Mouse (Mus musculus): Measurements from ENCODE around the gene Mtus2. TPM values are rescaled to one million over a fixed set of nuclear protein-coding genes. Genes with fewer than 3 reads are reported as not detected.
A peak's percentile ranks its signal among the peaks of the same experiment; 100 is the strongest.
"Not testable (repeated sequence)": the region's sequence is repeated elsewhere in the genome, so short reads cannot be mapped to it uniquely, and the experiment has no call there.

The Mtus2 gene
- polyA plus RNA-seq, 1 experiment from 2014 or later = 4.1 TPM

GRCm38 (mm10) chr5:148160529-148161154 is 203.5 kb downstream of the Mtus2 start:
- no peak overlapping the region for H3K9ac ChIP-seq (ENCODE audit: low read depth, low read length)
- H3K27me3 ChIP-seq (ENCODE audit: insufficient read depth, low read length) = no peaks in the 10 kb centered on the region
- H3K36me3 ChIP-seq (ENCODE audit: insufficient read depth, low read length) = no peaks in the 10 kb centered on the region
- DNase-seq (ENCODE audit: low spot score) (no peak), ATAC-seq (replicated peaks; ENCODE audit: low FRiP score, low read depth) (no peak)
- H3K4me3 ChIP-seq (replicated peaks; ENCODE audit: low read depth, low read length) = no peak overlapping the region
- H3K4me1 ChIP-seq (replicated peaks; ENCODE audit: insufficient read depth, low read length) = no peaks in the 10 kb centered on the region
- 57% methylated on average over 17 of the region's 17 CpGs for WGBS
- no peak overlapping the region for H3K27ac ChIP-seq
- no peak overlapping the region for H3K4me2 ChIP-seq (ENCODE audit: low read length)
- TF ChIP-seq CTCF (IDR thresholded peaks at IDR 0.05; ENCODE audit: low read depth) = no peak
- no peaks in the 10 kb centered on the region for H3K9me3 ChIP-seq (replicated peaks; ENCODE audit: low read length)

DNA sequence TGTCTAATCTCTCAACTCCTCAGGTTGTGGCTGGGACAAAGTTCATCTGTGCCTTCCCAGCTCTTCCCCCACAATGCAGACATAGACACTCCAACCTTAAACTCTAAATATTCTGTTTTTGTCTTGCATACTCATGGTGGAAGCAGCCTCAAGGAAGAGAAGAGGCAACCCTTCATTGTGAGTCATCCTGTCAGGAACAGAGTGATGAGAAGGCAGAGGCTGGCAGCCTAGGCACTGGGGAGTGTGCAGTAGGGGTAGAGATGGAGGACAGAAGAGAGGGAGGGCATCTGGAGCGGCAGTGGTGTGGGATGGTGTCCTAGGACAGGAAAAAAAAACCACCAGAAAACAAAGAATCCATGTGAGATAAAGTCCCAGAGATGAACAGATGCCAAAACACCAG is 208.0 kb downstream of the Mtus2 start:
- no peaks in the 10 kb centered on the region for H3K27me3 ChIP-seq (ENCODE audit: insufficient read depth, low read length)
- H3K4me1 ChIP-seq (replicated peaks; ENCODE audit: insufficient read depth, low read length) = no peaks in the 10 kb centered on the region
- DNase-seq (ENCODE audit: low spot score) (no peak), ATAC-seq (replicated peaks; ENCODE audit: low FRiP score, low read depth) (no peak)
- H3K9ac ChIP-seq (ENCODE audit: low read depth, low read length) = no peak overlapping the region
- H3K36me3 ChIP-seq (ENCODE audit: insufficient read depth, low read length) = no peaks in the 10 kb centered on the region
- no peak overlapping the region for H3K4me2 ChIP-seq (ENCODE audit: low read length)
- H3K27ac ChIP-seq = no peak overlapping the region
- H3K9me3 ChIP-seq (replicated peaks; ENCODE audit: low read length) = no peaks in the 10 kb centered on the region
- TF ChIP-seq CTCF (IDR thresholded peaks at IDR 0.05; ENCODE audit: low read depth) = no peak
- no peak overlapping the region for H3K4me3 ChIP-seq (replicated peaks; ENCODE audit: low read depth, low read length)
- WGBS = 72% methylated on average over 1 of the region's 1 CpGs

DNA sequence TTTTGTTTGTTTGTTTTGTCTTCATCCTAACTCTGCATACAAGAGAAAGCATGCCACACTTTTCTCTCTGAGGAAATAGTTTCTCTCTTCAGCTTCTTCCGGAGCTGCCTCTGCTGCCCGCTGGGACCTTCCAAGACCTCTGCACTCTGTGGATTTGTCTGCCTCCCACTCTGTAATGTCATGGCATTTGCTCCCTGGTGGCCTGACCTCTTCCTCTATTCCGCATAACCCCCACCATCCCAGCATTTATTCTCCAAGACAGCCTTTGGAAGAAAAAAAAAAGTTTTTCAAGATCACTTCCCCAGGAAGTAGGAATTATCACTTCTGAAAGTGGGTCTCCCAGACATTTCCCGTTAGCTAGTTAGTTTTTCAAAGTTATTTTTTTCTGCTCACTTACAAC is 218.0 kb downstream of the Mtus2 start:
- Histone ChIP-seq H3K9me3 (replicated peaks; ENCODE audit: low read length) (no peaks in the 10 kb centered on the region), H3K9ac (ENCODE audit: low read depth, low read length) (no peak overlapping the region), H3K4me1 (replicated peaks; ENCODE audit: insufficient read depth, low read length) (no peaks in the 10 kb centered on the region), H3K4me3 (replicated peaks; ENCODE audit: low read depth, low read length) (no peak overlapping the region), H3K27ac (no peak overlapping the region), H3K4me2 (ENCODE audit: low read length) (no peak overlapping the region), H3K36me3 (ENCODE audit: insufficient read depth, low read length) (no peaks in the 10 kb centered on the region), H3K27me3 (ENCODE audit: insufficient read depth, low read length) (no peaks in the 10 kb centered on the region)
- DNase-seq (ENCODE audit: low spot score) (no peak), ATAC-seq (replicated peaks; ENCODE audit: low FRiP score, low read depth) (no peak)
- WGBS = 31% methylated on average over 4 of the region's 4 CpGs
- TF ChIP-seq CTCF (IDR thresholded peaks at IDR 0.05; ENCODE audit: low read depth) = no peak

GRCm38 (mm10) chr5:148175742-148176426 is 218.8 kb downstream of the Mtus2 start:
- no peak overlapping the region for H3K4me2 ChIP-seq (ENCODE audit: low read length)
- H3K4me1 ChIP-seq (replicated peaks; ENCODE audit: insufficient read depth, low read length) = no peaks in the 10 kb centered on the region
- DNase-seq (ENCODE audit: low spot score) (no peak), ATAC-seq (replicated peaks; ENCODE audit: low FRiP score, low read depth) (no peak)
- WGBS = 70% methylated on average over 4 of the region's 4 CpGs
- no peaks in the 10 kb centered on the region for H3K27me3 ChIP-seq (ENCODE audit: insufficient read depth, low read length)
- no peak for TF ChIP-seq CTCF (IDR thresholded peaks at IDR 0.05; ENCODE audit: low read depth)
- no peak overlapping the region for H3K27ac ChIP-seq
- no peak overlapping the region for H3K9ac ChIP-seq (ENCODE audit: low read depth, low read length)
- no peaks in the 10 kb centered on the region for H3K9me3 ChIP-seq (replicated peaks; ENCODE audit: low read length)
- no peaks in the 10 kb centered on the region for H3K36me3 ChIP-seq (ENCODE audit: insufficient read depth, low read length)
- H3K4me3 ChIP-seq (replicated peaks; ENCODE audit: low read depth, low read length) = no peak overlapping the region

DNA sequence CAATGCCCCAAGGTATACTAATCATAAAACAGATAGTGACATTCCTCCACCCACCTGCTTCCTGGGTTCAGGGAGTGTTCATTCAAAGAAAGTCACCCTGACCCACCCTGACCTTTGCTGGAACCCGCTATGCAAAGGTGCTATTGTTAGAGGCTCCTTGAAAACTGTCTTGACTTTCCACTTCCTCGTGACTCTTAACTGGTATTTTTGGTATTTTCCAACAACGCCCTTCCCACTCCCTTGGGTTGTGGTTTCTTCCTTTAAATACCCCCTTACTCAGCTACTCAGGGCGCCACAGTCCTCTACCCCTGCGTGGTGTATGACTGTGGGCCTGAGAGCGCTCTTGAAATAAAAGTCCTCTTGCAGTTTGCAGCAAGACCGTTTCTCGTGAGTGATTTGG is 219.4 kb downstream of the Mtus2 start:
- ATAC-seq (replicated peaks; ENCODE audit: low FRiP score, low read depth); H3K4me2 ChIP-seq (ENCODE audit: low read length); H3K4me3 ChIP-seq (replicated peaks; ENCODE audit: low read depth, low read length); H3K9me3 ChIP-seq (replicated peaks; ENCODE audit: low read length); H3K9ac ChIP-seq (ENCODE audit: low read depth, low read length); H3K36me3 ChIP-seq (ENCODE audit: insufficient read depth, low read length); H3K4me1 ChIP-seq (replicated peaks; ENCODE audit: insufficient read depth, low read length); DNase-seq (ENCODE audit: low spot score); H3K27ac ChIP-seq; H3K27me3 ChIP-seq (ENCODE audit: insufficient read depth, low read length): not testable (repeated sequence)
- WGBS = 87% methylated on average over 8 of the region's 8 CpGs

GRCm38 (mm10) chr5:148179231-148179630 is 222.1 kb downstream of the Mtus2 start:
- ATAC-seq (replicated peaks; ENCODE audit: low FRiP score, low read depth) (no peak), DNase-seq (ENCODE audit: low spot score) (peak; percentile 32)
- H3K9me3 ChIP-seq (replicated peaks; ENCODE audit: low read length) = no peaks in the 10 kb centered on the region
- no peak overlapping the region for H3K4me3 ChIP-seq (replicated peaks; ENCODE audit: low read depth, low read length)
- no peaks in the 10 kb centered on the region for H3K4me1 ChIP-seq (replicated peaks; ENCODE audit: insufficient read depth, low read length)
- H3K4me2 ChIP-seq (ENCODE audit: low read length) = no peak overlapping the region
- TF ChIP-seq CTCF (IDR thresholded peaks at IDR 0.05; ENCODE audit: low read depth) = no peak
- H3K36me3 ChIP-seq (ENCODE audit: insufficient read depth, low read length) = no peaks in the 10 kb centered on the region
- no peak overlapping the region for H3K9ac ChIP-seq (ENCODE audit: low read depth, low read length)
- H3K27me3 ChIP-seq (ENCODE audit: insufficient read depth, low read length) = no peaks in the 10 kb centered on the region
- H3K27ac ChIP-seq = no peak overlapping the region
- 45% methylated on average over 7 of the region's 7 CpGs for WGBS

Measured in kidney, postnatal 0 days (tissue).